Mouse (Mus musculus) brain, adult 2 months (tissue): ENCODE results near the gene Mon2.

Experiments used
- DNase-seq: peaks from one replicate; pipeline ENCODE4 v3.0.0; 2011; ENCODE audit warnings: low read depth, low spot score

Gene Mon2

DNA sequence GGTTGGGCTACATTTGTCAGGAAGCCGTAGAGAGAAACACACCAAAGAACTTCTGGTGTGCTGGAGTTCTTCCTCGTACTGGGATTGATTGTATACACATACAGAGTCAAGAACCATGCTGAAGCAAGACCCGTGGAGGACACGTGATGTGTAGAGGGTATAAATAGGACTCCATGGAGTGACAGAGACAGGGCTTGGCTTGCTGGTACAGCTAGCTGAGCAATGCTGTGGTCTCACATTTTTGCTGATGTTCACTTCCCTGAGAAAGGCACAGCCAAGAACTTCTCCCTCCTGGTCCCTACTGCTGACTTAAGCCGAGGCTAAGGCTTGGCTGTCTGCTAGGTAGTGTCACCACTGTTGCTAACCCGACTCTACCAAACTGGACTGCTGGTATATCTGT is 15.5 kb downstream of the Mon2 start:
- peak; percentile 52 for DNase-seq

DNA sequence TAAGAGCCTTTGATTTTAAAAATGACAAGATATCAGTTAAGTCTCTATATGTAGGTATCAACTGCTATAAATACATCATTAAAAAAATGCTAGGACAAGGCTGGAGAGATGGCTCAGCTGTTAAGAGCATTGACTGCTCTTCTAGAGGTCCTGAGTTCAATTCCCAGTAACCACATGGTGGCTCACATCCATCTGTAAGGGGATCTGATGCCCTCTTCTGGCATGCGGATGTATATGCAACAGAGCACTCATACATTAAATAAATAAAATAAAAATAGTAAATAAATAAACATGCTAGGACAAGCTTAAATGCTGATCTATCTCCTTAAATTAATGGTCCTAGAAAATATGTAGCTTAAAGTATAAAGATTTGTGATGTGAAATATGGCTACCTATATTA is 19.2 kb downstream of the Mon2 start:
- no peak for DNase-seq

DNA sequence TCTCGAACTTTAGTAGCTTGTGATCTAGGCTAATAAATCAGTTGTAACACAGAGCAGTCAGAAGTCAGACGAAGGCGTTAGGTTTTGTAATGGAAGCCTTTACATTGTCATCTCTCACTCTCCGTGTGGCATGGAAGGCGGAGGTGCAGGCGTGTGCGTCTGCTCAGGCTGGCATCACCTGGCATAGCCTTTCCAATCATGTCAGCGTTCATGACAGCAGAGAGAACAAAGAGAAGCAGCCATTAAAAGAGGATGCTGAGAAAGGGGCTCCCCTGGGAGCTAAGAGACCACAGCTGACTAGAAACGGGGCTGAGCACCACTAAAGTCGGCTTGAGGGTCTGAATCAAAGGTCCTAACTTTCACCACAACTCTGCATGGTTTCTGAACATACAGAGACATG is 19.8 kb downstream of the Mon2 start:
- DNase-seq = no peak

DNA sequence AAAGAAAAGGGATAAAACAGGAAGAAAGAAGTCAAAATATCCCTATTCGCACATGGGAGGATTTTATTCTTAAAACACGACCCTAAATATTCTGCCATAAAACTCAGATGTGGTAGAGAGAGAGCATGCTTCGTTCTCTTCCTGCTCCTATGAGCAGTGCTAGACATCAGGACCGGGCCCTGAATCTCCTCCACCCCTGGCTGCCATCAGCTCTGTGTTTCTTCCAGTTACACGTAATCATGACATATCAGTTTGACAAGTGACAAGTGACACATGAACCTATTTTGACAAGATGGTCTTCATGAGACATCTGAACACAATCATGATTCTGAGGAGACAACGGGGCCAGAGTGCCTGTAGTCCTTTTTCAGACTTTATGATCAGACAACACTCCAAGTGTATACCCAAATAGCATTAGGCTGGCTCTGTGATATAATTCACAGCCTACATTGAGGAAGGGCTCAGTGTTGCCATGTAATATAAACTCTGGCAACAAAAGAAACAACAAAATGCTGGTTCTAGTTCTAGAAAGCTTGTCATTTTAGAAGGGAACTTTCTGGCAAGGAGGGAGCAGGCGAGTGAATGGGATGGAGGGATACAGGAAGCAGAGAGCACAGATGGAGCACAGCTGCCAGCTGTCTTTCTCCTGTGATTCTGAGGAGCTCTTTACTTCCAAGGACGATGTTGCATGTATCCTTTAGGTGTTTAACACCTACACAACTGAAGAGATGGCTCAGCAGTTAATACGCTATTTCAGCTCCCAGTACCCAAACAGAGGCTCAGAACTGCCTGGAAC is 20.9 kb downstream of the Mon2 start:
- peak; percentile 61 for DNase-seq

DNA sequence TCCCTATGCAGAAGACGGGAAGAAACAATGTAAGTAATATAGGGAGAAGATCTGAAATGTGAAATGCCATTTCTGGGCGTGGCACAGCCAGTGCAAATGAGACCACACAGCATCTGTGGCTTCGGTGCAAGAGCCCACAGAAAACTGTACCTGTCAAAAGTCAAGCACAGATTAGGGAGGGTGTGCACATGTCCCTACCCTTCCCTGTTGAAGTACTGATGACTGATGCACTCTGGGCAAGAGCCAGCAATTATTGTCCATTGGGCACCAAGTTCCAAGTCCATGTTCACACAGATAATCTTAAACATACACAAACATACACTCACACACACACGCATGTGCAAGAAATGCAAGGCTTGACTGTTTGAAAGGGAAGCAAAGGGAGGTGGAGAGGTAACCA is 22.7 kb downstream of the Mon2 start:
- DNase-seq = no peak

DNA sequence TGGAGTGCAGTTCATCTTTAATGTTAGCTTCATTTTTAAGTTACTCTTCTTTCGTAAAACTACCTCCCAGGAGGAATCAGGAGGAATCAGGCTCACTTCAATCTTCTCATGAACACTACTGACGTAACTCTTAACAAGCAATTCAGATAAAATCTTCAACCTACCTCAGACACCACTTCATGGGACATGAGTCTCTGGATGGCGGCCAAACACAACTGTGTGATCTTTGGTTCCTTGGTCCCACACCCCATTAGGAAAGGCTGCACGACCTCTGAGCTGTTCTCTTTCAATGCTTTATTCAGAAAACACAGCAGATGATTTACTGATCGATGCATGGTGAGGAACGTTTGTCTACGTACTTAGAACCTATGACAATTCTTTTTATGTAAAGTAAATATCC is 24.3 kb downstream of the Mon2 start:
- no peak for DNase-seq

DNA sequence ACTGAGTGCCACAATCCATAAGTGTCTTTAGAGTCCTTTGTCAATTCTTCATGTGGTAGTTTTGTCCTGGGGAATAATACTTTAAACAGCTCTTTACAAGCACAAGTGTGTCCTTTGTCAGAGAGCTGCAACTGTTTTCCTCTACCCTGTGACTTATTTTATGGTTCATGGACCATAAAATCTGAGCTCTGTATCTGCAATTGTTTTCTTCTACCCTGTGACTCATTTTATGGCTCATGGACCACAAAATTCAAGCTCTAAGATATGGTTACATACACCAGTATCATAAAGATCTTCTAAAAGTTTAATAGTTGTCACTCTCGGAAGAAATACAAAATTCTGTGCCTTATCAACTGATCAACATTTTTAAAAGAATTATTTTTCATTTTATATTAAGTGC is 27.6 kb downstream of the Mon2 start:
- DNase-seq = no peak

DNA sequence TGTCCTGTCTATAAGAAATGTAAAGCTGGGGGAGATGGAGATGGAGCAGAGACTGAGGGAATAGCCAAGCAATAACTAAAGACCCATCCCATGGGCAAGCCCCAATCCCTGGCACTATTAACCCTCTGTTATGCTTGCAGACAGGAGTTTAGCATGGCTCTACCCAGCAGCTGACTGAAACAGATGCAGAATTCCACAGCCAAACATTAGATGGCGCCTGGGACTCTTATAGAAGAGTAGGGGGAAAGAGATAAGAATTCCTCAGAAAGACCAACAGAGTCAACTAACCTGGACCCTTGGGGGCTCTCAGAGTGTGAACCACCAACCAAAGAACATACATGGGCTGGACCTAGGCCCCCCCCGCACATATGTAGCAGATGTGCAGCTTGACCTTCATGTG is 36.4 kb downstream of the Mon2 start:
- DNase-seq = no peak

DNA sequence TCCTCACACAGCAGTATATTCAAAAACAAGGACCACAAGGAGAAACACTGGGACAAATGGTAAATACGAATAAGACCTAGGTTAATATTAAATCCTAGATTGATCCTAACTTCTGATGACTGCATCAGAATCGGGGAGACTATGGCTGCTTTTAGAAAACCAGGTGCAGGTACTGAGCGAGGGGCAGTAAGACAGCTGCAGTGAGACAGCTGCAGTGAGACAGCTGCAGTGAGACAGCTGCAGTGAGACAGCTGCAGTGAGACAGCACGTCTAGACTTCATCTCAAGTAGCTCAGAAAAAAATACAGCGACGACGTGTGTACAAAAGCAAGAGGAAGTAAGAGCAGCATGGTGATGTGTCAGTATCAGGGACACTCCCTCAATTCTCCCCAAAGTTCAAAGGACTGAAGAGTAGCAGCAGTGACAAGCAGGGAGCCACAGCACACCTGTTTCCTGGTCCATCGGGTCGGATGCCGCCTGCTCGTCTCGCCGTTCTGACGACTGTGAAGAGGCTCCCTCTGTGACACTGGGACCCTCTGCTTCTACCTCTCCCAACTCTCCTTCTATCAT is 44.1 kb downstream of the Mon2 start:
- no peak for DNase-seq

DNA sequence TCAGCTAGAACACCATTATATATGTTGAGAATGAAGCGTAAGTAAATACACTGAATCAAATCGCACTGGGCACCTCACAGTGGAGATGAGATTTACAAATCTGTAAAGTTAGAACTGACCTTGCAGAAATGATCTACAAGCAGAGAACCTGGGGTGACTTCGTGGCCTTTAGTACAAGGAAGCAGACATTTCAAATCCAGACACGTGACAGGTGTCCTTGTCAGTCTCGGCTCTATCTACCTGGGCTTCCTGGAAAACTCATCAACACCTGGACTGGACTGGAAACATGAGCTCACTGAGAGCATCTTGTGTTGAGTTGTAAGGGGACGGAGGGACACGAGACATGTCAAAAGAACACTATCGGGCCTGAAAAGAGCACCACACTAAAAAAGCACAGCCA is 44.9 kb downstream of the Mon2 start:
- DNase-seq = no peak

DNA sequence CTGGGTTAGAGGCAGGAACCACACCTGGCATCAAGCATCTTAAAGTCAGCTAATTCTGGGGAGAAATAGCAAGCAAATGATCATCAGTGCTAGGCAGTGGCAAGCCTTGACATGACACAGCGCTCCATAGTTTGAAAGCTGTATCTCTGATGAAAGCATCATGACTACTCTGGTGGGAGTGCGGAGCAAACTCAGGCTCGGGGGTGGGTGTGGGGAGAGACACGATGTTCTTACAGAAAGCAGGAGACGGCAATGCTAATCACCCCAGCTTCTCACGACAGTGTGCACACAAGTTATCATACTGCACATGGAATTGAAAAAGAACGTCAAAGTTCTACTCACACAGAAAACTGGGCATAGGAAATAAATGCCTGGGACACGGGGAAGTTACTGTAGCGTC is 45.7 kb downstream of the Mon2 start:
- peak; percentile 79 for DNase-seq

DNA sequence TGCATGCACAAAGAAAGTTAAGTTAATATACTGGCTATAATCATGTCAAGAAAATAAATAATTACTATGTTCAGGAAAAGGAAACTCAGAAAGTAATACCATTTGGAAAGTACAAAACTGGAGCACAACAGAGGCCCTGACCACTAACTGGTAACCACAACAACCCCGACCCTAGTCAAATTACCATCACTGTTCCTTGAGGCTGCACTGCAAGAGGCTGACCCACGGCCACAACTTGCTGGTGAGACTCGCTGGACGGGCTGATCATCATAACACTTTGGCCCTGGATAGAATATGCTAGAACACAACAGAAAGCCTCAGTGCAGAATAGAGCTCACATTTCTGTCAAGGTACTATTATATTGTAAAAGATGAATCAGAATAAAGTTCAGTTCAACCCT is 47.4 kb downstream of the Mon2 start:
- DNase-seq = no peak

DNA sequence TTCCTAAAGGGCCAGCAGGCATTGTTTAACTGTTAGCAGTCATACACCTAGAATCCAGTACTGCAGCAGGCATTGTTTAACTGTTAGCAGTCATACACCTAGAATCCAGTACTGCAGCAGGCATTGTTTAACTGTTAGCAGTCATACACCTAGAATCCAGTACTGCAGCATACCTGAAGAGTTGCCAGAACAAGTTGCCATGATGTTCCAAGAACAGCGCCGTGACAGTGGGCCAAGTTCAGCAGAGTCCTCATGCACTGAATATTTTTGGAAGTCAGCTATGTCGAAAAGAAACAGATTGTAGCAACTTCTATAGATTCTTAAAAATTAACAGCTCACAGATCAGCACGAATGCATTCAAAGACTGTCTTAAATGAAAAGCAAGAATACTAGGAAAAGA is 49.6 kb downstream of the Mon2 start:
- DNase-seq = peak; percentile 45

DNA sequence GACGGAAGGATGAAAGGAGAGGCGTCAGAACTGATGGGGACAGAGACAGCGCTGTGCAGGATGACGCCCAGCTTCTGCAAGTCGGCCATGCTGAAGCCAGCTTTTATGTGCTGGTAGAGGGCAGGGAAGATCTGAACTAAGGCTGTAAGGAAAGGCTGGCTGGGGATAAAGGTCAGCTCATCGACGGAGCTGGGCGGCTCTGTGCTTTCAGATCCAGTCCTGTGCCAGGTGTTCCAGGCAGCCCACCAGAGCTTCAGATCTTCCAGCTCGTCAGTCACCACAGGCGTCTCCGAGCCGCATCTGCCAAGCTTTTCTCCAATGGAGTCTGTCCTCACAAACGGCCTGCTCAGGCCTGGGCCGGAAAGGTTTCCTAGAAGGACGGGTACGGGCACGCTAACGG is 62.9 kb downstream of the Mon2 start:
- no peak for DNase-seq

DNA sequence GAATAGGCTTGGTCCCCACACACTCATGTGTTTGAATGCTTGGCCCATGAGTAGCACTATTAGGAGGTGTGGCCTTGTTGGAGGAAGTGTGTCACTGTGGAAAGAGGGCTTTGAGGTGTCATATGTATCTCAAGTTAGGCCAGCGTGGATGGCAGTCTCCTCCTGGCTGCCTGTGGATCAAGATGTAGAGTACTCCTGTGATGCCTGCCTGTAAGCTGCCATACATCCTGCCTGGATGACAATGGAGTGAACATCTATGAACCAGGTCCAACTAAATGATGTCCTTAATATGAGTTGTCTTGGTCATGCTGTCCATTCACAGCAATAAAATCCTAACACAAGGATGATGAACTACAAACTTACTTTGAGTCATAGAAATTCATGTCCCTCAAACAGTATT is 64.9 kb downstream of the Mon2 start:
- DNase-seq = no peak

DNA sequence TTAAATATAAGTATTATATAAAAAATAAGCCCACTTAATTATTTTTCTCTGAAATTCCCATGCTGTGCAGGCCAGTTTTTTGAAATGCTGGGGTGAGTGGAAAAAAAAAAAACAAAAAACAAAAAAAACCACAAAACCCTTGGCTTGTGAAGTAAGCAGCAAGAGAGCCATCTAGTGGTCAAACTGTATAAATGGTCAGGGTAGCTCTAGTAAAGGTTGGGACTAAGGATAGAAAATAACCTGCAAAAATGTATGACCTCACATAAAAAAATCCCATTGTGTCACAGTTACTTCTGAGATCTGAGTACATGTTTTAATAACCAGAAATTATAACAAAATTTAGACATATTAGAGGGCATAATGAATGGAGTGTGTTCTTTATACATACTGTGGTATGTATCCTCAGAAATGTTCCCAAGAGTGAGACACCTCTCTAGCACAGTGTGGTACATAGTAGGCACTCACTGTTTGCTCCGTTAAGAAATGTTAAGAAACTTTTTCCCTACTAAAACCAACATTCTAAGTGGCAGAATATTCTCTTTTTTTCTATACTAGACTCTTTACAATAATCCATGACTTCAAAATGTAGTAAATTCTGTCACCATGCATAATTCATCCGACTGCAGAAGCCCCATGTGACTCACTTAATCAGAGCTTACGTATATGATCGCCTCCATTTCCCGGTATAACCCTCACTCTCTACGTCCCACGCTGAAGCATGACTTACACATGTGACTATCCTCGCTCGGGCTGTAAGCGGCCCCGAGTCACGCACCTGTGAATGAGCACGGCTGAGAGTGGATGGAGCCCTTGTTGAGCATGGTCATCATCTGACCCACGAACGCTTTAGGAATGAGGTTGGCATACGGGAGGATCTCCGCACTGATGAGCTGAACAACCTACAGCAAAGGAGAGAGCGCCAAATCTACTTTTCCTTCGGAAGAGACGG is 70.8 kb downstream of the Mon2 start:
- peak; percentile 86 for DNase-seq

DNA sequence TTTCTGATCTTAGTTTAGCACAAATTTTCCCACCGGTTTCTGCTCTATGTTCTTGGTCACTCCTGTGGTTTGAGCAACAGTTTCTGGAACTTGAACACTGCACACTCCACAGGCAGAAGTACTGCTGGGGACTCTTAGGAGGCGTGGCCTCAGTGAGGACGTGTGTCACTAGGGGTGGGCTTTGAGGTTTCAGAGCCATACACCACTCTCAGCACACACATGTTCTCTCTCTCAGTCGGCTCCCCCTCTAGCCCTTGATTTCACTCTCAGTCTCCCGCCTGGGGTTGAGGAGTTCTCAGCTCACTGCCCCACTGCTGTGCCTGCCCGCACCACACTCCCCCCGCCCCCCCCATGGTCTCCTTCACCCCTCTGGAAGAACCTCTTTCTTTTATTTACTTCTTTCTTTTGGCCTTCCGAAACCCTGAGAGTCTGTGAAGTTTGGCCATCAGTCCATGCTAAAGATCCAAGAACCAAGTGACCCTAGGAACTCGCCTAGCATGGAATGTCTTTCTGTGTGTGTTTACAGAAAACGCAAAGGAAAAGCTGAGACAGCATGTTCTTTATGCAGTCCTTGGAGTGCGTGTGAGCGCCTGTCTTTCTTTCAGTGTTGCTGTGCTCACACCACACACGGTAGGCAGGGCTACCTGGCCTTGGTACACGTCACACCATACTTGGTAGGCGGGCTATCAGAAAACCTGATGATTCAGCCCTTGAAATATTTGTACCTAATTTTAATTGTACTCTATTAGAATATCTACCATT is 71.6 kb downstream of the Mon2 start:
- DNase-seq = no peak

DNA sequence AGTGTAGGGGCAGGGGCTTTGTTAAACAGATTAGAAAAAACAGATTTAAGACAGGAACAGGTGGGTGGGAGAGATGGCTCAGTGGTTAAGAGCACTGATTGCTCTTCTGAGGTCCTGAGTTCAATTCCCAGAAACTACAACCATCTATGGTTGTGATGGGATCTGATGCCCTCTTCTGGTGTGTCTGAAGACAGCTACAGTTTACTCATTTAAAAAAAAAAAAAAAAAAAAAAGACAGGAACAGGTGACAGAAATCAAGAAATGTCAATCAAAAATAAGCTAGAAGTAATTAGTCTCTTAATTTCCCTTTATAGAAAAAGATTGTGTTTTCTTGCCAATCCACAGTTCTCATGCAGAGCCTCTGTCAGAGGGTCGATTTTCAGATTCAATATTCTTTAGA is 74.3 kb downstream of the Mon2 start:
- no peak for DNase-seq

DNA sequence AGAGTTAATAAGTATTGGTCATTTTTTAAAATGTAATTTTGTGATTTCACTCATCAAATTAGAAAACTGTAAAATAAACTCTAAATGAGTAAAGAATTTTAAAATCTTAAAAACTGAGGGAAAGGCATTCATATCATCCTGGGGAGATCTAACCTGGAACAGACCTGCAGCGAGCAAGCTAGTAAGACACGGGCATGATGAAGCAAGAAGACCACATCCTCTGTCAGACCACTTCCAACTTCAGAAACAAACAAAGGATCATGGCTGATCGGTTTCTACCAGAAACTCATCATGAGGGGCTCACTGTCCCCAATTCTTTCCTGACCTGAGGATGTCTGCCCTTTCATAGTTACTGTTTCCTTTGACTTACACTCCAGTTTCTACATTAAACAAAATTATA is 74.9 kb downstream of the Mon2 start:
- no peak for DNase-seq

DNA sequence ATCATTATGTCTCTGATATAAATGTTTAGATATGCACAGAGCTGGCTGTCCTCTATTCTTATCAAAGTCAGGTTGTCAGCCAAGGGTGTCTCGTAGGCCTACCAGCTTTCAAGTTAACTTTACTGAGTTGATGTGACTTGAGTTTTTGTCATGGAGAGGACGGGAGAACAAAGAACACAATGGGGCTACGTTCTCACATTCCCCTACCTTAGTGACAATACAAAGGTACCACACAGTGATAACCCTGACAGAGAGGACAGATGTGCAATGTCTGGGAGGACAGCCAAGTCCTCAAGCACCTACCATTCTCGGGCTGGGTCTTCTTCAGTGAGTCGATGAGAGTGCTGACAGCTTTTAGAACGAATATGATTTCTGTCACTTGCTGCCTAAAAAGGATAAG is 76.9 kb downstream of the Mon2 start:
- DNase-seq = no peak

DNA sequence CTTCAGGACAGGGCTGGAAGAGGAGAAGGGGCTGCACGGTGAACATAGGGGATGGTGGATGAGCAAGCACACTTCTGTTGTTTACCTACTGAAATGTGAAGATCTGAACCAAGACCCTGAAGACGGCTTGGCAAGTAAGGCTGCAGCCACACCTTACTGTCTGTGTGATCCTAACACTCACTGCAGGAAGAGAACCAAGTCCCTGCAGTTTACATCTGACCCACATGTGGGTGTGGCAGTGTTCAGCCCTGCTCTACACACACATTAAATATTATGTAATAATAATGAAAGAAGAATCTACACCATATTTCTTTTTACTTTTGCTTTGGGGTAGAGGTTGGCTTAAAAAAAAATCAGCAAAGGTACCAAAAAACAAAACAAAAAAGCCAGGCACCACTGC is 78.5 kb downstream of the Mon2 start:
- DNase-seq = no peak
